Mouse (Mus musculus) megakaryocyte, embryonic 14.5 days (primary cell): ENCODE measurements at regions not wholly inside any gene's neighbourhood (a gene's known extent, or its start where the extent isn't known, plus 50 kb on each side); places are given as distances from the start of the nearest gene placed in this dataset.

Source experiments
- FLI1 ChIP-seq: IDR thresholded peaks from 2 replicates; pipeline ENCODE4 v1.6.1; 2012; ENCODE audit warnings: low read length, inconsistent platforms, mixed read lengths
- GATA1 ChIP-seq: IDR thresholded peaks from 3 replicates; pipeline ENCODE4 v1.6.1; 2012; ENCODE audit warnings: mixed read lengths, low read length, inconsistent platforms, borderline replicate concordance

DNA sequence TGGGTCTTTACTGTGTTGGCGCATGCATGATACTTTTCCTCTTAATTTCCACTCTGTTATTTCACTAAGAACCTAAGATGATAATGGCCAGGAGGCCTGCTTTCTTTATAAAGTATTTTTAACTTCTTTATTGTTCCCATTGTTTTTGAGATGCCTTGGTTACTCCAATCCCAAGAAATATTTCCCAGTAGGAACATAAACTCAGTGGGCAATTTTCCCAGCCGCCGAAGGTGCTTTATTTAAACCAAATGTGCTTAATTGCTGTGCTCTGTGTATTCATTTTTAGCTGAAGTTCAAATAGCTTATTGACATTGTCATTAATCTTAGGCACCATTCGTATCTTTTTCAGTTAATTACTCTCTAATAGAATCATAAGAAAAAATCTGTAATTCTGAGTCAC, 55.1 kb upstream of the Trhde start:
- no peak for TF ChIP-seq GATA1
- TF ChIP-seq FLI1: no peak
